Mouse (Mus musculus): Measurements from ENCODE around the gene Bpifb5.
"Not testable (repeated sequence)": the region's sequence is repeated elsewhere in the genome, so short reads cannot be mapped to it uniquely, and the experiment has no call there.

The Bpifb5 gene

DNA sequence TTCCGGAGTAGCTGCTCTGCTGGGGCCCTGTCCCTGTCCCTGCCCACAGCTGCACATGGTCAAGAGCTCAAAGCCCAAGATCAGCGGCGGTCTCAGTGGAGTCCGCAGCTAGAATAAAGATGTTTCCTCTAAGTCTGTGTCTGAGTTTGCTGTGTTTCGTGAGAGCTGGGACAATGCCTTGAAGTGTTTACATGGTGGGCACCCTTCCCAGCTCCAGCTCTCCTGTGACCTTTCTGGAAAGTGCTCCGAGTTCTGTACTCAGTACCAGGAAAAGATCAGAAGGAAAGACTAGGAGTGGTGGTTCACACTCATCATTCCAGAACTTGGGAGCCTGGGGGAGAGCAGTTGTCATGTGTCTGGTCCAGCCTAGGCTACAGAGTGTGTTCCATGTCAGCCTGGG, 17.2 kb downstream of the Bpifb5 start:
- DNase-seq (ENCODE audit: low spot score), result no peak

GRCm38 (mm10) chr2:154242726-154243125, 19.2 kb downstream of the Bpifb5 start:
- not testable (repeated sequence) for DNase-seq (ENCODE audit: low spot score)

GRCm38 (mm10) chr2:154243356-154244036, 20.0 kb downstream of the Bpifb5 start:
- no peak for DNase-seq (ENCODE audit: low spot score)

- DNase-seq (ENCODE audit: low spot score), result no peak
Observed at GRCm38 (mm10) chr2:154245322-154245721, 21.8 kb downstream of the Bpifb5 start.

GRCm38 (mm10) chr2:154255254-154255653, 31.7 kb downstream of the Bpifb5 start:
- DNase-seq (ENCODE audit: low spot score), result not testable (repeated sequence)

GRCm38 (mm10) chr2:154255770-154256169, 32.2 kb downstream of the Bpifb5 start:
- DNase-seq (ENCODE audit: low spot score), result no peak

DNA sequence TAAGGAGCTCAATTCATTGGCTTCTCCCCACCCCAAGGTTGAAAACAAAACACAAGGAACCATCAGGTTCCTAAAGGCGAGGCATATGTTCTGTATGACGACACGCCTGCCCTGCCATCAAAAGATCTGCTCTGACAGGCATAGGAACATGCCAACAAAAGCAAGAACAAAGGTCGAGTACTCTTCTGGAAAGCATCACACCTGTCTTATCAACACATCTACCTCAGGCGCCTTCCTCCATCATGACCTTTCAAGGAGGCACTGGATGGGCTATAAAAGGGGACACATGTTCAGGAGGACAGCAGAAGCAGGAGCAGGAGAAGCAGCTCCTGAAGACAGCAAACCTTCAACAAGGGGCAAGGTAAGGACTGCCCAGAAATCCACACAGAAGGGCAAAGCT, 34.0 kb downstream of the Bpifb5 start, which contains the start of gene Bpifb9a:
Gene Bpifb9a, plus strand, starts transcription at position 301 of the 400 bp plus-strand sequence.
- DNase-seq (ENCODE audit: low spot score), result not testable (repeated sequence)

DNA sequence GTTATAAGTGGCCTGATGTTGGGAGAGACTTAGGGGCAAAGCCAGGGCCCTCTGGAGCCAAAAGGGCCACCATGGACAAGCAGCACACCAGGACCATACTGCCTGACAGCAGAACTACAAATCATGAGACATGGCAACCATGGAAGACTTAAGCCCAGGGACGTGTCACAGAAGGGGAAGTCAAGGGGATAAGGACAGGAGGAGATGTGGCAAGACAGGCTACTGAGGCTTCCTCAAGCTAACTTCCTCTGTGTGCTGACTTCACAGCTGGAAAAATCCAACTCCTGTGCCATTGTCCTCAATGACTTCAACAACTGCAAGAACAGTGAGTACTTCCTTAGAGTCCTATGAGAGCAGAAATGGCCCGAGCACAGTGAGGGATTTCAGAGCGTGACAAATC, 40.9 kb downstream of the Bpifb5 start:
- DNase-seq (ENCODE audit: low spot score), result not testable (repeated sequence)

All from embryo, embryonic 10.5 days (tissue).